Mouse (Mus musculus): Measurements from ENCODE around the gene Fndc1. TPM values are rescaled to one million over a fixed set of nuclear protein-coding genes. Genes with fewer than 3 reads are reported as not detected.

Gene Fndc1
- total RNA-seq, 2 experiments from 2014 or later: 9.2 to 11.8 TPM

GRCm38 (mm10) chr17:7740988-7741387 is 86.1 kb downstream of the Fndc1 start:
- DNase-seq (ENCODE audit: low spot score in 2 of 2): peak in 1 of 2 experiments; percentile 16

GRCm38 (mm10) chr17:7722991-7723390 is 104.1 kb downstream of the Fndc1 start:
- intact Hi-C loops (cut with DNase I): no loop called here

More at GRCm38 (mm10) chr17:7740988-7741387, 86.1 kb downstream of the Fndc1 start:
- intact Hi-C loops (cut with DNase I): no loop called here

GRCm38 (mm10) chr17:7718886-7719285 is 108.2 kb downstream of the Fndc1 start:
- no peak for DNase-seq (ENCODE audit: low spot score in 2 of 2)
- intact Hi-C loops (cut with DNase I): no loop called here

More at GRCm38 (mm10) chr17:7722991-7723390, 104.1 kb downstream of the Fndc1 start:
- DNase-seq (ENCODE audit: low spot score in 2 of 2): no peak

- intact Hi-C loops (cut with DNase I): no loop called here
- DNase-seq (ENCODE audit: low spot score in 2 of 2): no peak
Measured at GRCm38 (mm10) chr17:7717945-7718344, 109.2 kb downstream of the Fndc1 start.

- intact Hi-C loops (cut with DNase I): no loop called here
- DNase-seq (ENCODE audit: low spot score in 2 of 2): no peak
Measured at GRCm38 (mm10) chr17:7713020-7713419, 114.1 kb downstream of the Fndc1 start.

GRCm38 (mm10) chr17:7707073-7707472 is 120.0 kb downstream of the Fndc1 start:
- DNase-seq (ENCODE audit: low spot score in 2 of 2): no peak
- intact Hi-C loops (cut with DNase I): no loop called here

GRCm38 (mm10) chr17:7690271-7690670 is 136.8 kb downstream of the Fndc1 start:
- DNase-seq (ENCODE audit: low spot score in 2 of 2): no peak
- intact Hi-C loops (cut with DNase I): no loop called here

Small RNAs within 50 kb of the gene (microRNA-seq; reads per million reads assigned to microRNA genes)
- gene Gm25872: 0 reads per million in 2 experiments

Other genes with a start within 250 kb of the Fndc1 start
- 1 to 10 TPM; 4.9 TPM for gene Tagap, start 98.7 kb upstream of the Fndc1 start, total RNA-seq (2021)
- gene Rsph3a, start 118.3 kb upstream of the Fndc1 start, total RNA-seq (2021): 10 to 100 TPM; 33.6 to 39.1 TPM